Mouse (Mus musculus) forebrain, postnatal 0 days (tissue): Measurements from ENCODE around the gene Gdap1l1. TPM values are rescaled to one million over a fixed set of nuclear protein-coding genes. Genes with fewer than 3 reads are reported as not detected.

ENCODE experiments used
- ATAC-seq: fragments of 200-750 bp; cut with Nextera tagmentation; 2 replicates; pipeline ENCODE4 v1.8.0; 2017; ENCODE audit warnings: mild to moderate bottlenecking, moderate library complexity
- DNase-seq: peaks from one replicate; pipeline ENCODE4 v3.0.0-alpha.2; 2015
- H3K27ac ChIP-seq: fragments of 300-500 bp; sonication (generic); 2 replicates; pipeline ENCODE4 v1.5.1; 2014; ENCODE audit warnings: low read depth, mild to moderate bottlenecking, antibody characterized with exemption, low read length, moderate library complexity, mixed read lengths
- H3K27me3 ChIP-seq: fragments of 300-500 bp; sonication (generic); 2 replicates; pipeline ENCODE4 v1.6.1; 2014; ENCODE audit warnings: mild to moderate bottlenecking, low read length, mixed read lengths; ENCODE audit not compliant: insufficient read depth
- H3K36me3 ChIP-seq: fragments of 300-500 bp; sonication (generic); 2 replicates; pipeline ENCODE4 v1.6.1; 2014; ENCODE audit warnings: mild to moderate bottlenecking, moderate library complexity; ENCODE audit not compliant: insufficient read depth
- H3K4me1 ChIP-seq: fragments of 300-500 bp; sonication (generic); 2 replicates; pipeline ENCODE4 v1.6.1; 2014; ENCODE audit warnings: antibody characterized with exemption; ENCODE audit not compliant: insufficient read depth
- H3K4me2 ChIP-seq: fragments of 300-500 bp; sonication (generic); 2 replicates; pipeline ENCODE4 v1.6.1; 2014; ENCODE audit warnings: low read depth, mild to moderate bottlenecking, moderate library complexity
- H3K4me3 ChIP-seq: fragments of 300-500 bp; sonication (generic); 2 replicates; pipeline ENCODE4 v1.5.1; 2014; ENCODE audit warnings: low read depth, low read length, mixed read lengths
- H3K9ac ChIP-seq: fragments of 300-500 bp; sonication (generic); 2 replicates; pipeline ENCODE4 v1.6.1; 2014; ENCODE audit warnings: mild to moderate bottlenecking
- H3K9me3 ChIP-seq: fragments of 300-500 bp; sonication (generic); 2 replicates; pipeline ENCODE4 v1.6.1; 2016; ENCODE audit warnings: low read length
- CTCF ChIP-seq: sonication (generic); IDR thresholded peaks from 2 replicates; pipeline ENCODE4 v1.5.1; 2016; ENCODE audit warnings: antibody characterized with exemption, control low read depth, low read depth
- WGBS: fragments of 180-500 bp; shearing (Covaris S2); extraction: QIAGEN DNeasy Blood & Tissue Kit; methylation state at CpG from one replicate; pipeline ENCODE4 v1.1.7; 2014; 5-methylcytosine and 5-hydroxymethylcytosine counted together
- polyA plus RNA-seq: library from polyadenylated mRNA; unstranded; fragments of >200 nt; fragmentation: Nextera tagmentation; extraction: Ambion mirVana; gene quantifications from 2 replicates; pipeline ENCODE4 v1.2.1, GENCODE M21; 2015
- total RNA-seq: library from RNA; depleted of rRNA; stranded (reverse); fragments of >200 nt; gene quantifications from 2 replicates; pipeline ENCODE4 v1.2.3, GENCODE M21; 2014; rRNA removed

Gdap1l1 gene
- total and polyA plus RNA-seq, 2 experiments from 2014 or later, result 106 to 134 TPM

DNA sequence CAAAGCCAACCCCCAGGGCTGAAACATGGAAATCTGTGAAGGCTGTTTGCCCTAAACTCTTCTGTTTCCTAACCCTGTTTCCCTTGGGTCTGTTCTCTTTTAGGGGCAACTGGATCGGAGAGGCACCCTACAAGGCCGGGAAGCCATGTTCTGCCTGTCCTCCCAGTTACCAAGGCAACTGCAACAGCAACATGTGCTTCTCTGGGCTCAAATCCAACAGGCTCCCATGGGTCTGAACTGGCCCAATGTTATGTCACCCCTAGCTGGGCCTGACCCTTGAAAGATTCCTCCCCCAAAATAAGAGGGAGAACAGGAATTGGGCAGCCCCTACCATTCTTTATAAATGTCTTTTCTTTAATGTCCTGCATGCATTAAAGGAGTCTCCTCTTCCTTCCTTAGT, 63.9 kb downstream of the Gdap1l1 start:
- no peaks in the 10 kb centered on the region for H3K9me3 ChIP-seq
- H3K4me2 ChIP-seq, result no peak overlapping the region
- H3K4me3 ChIP-seq, result no peak overlapping the region
- H3K36me3 ChIP-seq, result no peaks in the 10 kb centered on the region
- no peaks in the 10 kb centered on the region for H3K27me3 ChIP-seq
- no peaks in the 10 kb centered on the region for H3K4me1 ChIP-seq
- DNase-seq (no peak), ATAC-seq (no peak)
- no peak for TF ChIP-seq CTCF
- H3K27ac ChIP-seq, result no peak overlapping the region
- 58% methylated on average over 2 of the region's 2 CpGs for WGBS
- H3K9ac ChIP-seq, result no peak overlapping the region

DNA sequence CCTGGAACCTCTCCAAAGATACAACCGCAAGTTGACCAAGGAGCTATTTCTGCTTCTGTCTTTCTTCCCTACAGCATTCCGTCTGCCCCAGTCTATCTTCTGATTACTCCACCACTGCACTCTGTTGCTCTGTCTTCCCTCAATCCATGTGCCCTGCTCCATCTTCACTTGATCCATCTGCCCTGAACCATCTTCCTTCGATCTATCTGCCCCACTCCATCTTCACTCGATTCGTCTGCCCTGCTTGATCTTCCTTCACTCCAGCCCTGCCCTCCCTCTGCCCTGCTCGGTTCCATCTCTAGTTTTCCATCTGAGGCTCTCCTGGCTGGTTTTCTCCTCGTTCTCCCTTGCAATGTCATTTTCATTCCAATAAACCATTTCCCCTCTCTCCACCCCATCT, 64.9 kb downstream of the Gdap1l1 start:
- Histone ChIP-seq H3K27me3 (no peaks in the 10 kb centered on the region), H3K36me3 (no peaks in the 10 kb centered on the region), H3K9ac (no peak overlapping the region), H3K4me1 (no peaks in the 10 kb centered on the region), H3K27ac (no peak overlapping the region), H3K9me3 (no peaks in the 10 kb centered on the region), H3K4me3 (no peak overlapping the region), H3K4me2 (no peak overlapping the region)
- TF ChIP-seq CTCF, result no peak
- WGBS, result 86% methylated on average over 7 of the region's 7 CpGs
- ATAC-seq (no peak), DNase-seq (no peak)

Other genes with a start within 250 kb of the Gdap1l1 start
- 2.8 and 8.0 TPM in 2 replicates for gene Tox2, start 235.4 kb upstream of the Gdap1l1 start, total RNA-seq
- 21.0 and 35.2 TPM in 2 replicates for gene Tox2, start 235.4 kb upstream of the Gdap1l1 start, polyA plus RNA-seq
- gene Jph2, start 40.5 kb upstream of the Gdap1l1 start, total RNA-seq, result 0.69 and 1.9 TPM in 2 replicates
- gene Jph2, start 40.5 kb upstream of the Gdap1l1 start, polyA plus RNA-seq, result 0.40 and 0.82 TPM in 2 replicates
- gene Oser1, start 13.8 kb upstream of the Gdap1l1 start, total RNA-seq, result 25.2 and 26.6 TPM in 2 replicates
- 52.4 and 57.3 TPM in 2 replicates for gene Oser1, start 13.8 kb upstream of the Gdap1l1 start, polyA plus RNA-seq
- gene Fitm2, start 34.2 kb downstream of the Gdap1l1 start, total RNA-seq, result 16.2 and 25.8 TPM in 2 replicates
- 8.9 and 11.7 TPM in 2 replicates for gene Fitm2, start 34.2 kb downstream of the Gdap1l1 start, polyA plus RNA-seq
- gene R3hdml, start 53.8 kb downstream of the Gdap1l1 start, total RNA-seq, result 0.85 and 1.1 TPM in 2 replicates
- 0.56 and 0.60 TPM in 2 replicates for gene R3hdml, start 53.8 kb downstream of the Gdap1l1 start, polyA plus RNA-seq
- not detected in 2 replicates for gene Hnf4a, start 68.3 kb downstream of the Gdap1l1 start, total RNA-seq
- not detected in 2 replicates for gene Hnf4a, start 68.3 kb downstream of the Gdap1l1 start, polyA plus RNA-seq
- gene Ttpal, start 163.8 kb downstream of the Gdap1l1 start, total RNA-seq, result 80.6 and 89.2 TPM in 2 replicates
- gene Ttpal, start 163.8 kb downstream of the Gdap1l1 start, polyA plus RNA-seq, result 23.5 and 32.1 TPM in 2 replicates
- gene Serinc3, start 206.7 kb downstream of the Gdap1l1 start, total RNA-seq, result 81.9 and 98.2 TPM in 2 replicates
- gene Serinc3, start 206.7 kb downstream of the Gdap1l1 start, polyA plus RNA-seq, result 26.4 and 31.7 TPM in 2 replicates
- 114 and 138 TPM in 2 replicates for gene Pkig, start 219.9 kb downstream of the Gdap1l1 start, total RNA-seq
- gene Pkig, start 219.9 kb downstream of the Gdap1l1 start, polyA plus RNA-seq, result 211 and 214 TPM in 2 replicates